Mouse (Mus musculus): ENCODE data around the gene Dctn3. TPM values are rescaled to one million over a fixed set of nuclear protein-coding genes. Genes with fewer than 3 reads are reported as not detected.

The Dctn3 gene
- polyA plus RNA-seq, 1 experiment from 2014 or later: 232 TPM

GRCm38 (mm10) chr4:41756440-41756839, 33.5 kb upstream of the Dctn3 start:
- WGBS: 81% methylated on average over 8 of the region's 8 CpGs
- no peak for DNase-seq (ENCODE audit: low spot score)
- Histone ChIP-seq H3K4me1 (replicated peaks) (peaks cover 46% of the 10 kb centered on the region), H3K36me3 (peaks cover 6% of the 10 kb centered on the region; the same call in 1 of the 2 replicates), H3K27me3 (ENCODE audit: insufficient read depth, poor library complexity, severe bottlenecking) (0 out of 2 replicates have a peak, but pooled peaks cover 8% of the 10 kb centered on the region), H3K9me3 (no peaks in the 10 kb centered on the region), H3K27ac (peak overlapping the region; percentile 87), H3K4me3 (peak overlapping the region; percentile 79)

- under 1% methylated on average over 57 of the region's 57 CpGs for whole genome bisulfite sequencing
Observed at GRCm38 (mm10) chr4:41755338-41756305, 32.7 kb upstream of the Dctn3 start, which contains the start of gene Sigmar1. Gene Sigmar1 (minus strand): TSS chr4:41756157.

GRCm38 (mm10) chr4:41754797-41755337, 31.9 kb upstream of the Dctn3 start, which contains the start of gene Galt:
Gene Galt (plus strand): TSS chr4:41755228.
- H3K9me3 ChIP-seq: no peaks in the 10 kb centered on the region
- no peak for DNase-seq (ENCODE audit: low spot score)
- peaks cover 31% of the 10 kb centered on the region for H3K4me1 ChIP-seq (replicated peaks)
- H3K27me3 ChIP-seq (ENCODE audit: insufficient read depth, poor library complexity, severe bottlenecking): 0 out of 2 replicates have a peak, but pooled peaks cover 8% of the 10 kb centered on the region
- peak within 1 kb of the TSS; percentile 87 for H3K27ac ChIP-seq
- H3K36me3 ChIP-seq: peaks cover 6% of the 10 kb centered on the region; the same call in 1 of the 2 replicates
- peak within 1 kb of the TSS; percentile 79 for H3K4me3 ChIP-seq
- 13% methylated on average over 14 of the region's 14 CpGs for WGBS

More at GRCm38 (mm10) chr4:41755338-41756305, 32.7 kb upstream of the Dctn3 start, which contains the start of gene Sigmar1:
- H3K27ac ChIP-seq: peak within 1 kb of the TSS; percentile 87
- no peaks in the 10 kb centered on the region for H3K9me3 ChIP-seq
- peak within 1 kb of the TSS; percentile 79 for H3K4me3 ChIP-seq
- H3K27me3 ChIP-seq (ENCODE audit: insufficient read depth, poor library complexity, severe bottlenecking): 0 out of 2 replicates have a peak, but pooled peaks cover 8% of the 10 kb centered on the region
- H3K4me1 ChIP-seq (replicated peaks): peaks cover 38% of the 10 kb centered on the region
- DNase-seq (ENCODE audit: low spot score): peak; percentile 86
- peaks cover 6% of the 10 kb centered on the region; the same call in 1 of the 2 replicates for H3K36me3 ChIP-seq

GRCm38 (mm10) chr4:41745021-41745420, 22.1 kb upstream of the Dctn3 start:
- Histone ChIP-seq H3K9me3 (peaks cover 21% of the 10 kb centered on the region), H3K27ac (no peak overlapping the region), H3K27me3 (ENCODE audit: insufficient read depth, poor library complexity, severe bottlenecking) (no peaks in the 10 kb centered on the region; the same call in 1 of the 2 replicates), H3K36me3 (no peaks in the 10 kb centered on the region), H3K4me3 (no peak overlapping the region), H3K4me1 (replicated peaks) (peaks cover 15% of the 10 kb centered on the region)
- DNase-seq (ENCODE audit: low spot score): no peak
- 79% methylated on average over 1 of the region's 1 CpGs for WGBS

- Histone ChIP-seq H3K36me3 (peaks cover 7% of the 10 kb centered on the region), H3K9me3 (peaks cover 21% of the 10 kb centered on the region), H3K27me3 (ENCODE audit: insufficient read depth, poor library complexity, severe bottlenecking) (no peaks in the 10 kb centered on the region; the same call in 1 of the 2 replicates), H3K4me3 (no peak overlapping the region), H3K27ac (no peak overlapping the region), H3K4me1 (replicated peaks) (peaks cover 23% of the 10 kb centered on the region)
- DNase-seq (ENCODE audit: low spot score): no peak
- 79% methylated on average over 2 of the region's 2 CpGs for WGBS
Observed at GRCm38 (mm10) chr4:41744131-41744530, 21.2 kb upstream of the Dctn3 start.

- peaks cover 11% of the 10 kb centered on the region for H3K9me3 ChIP-seq
- peak overlapping the region; percentile 87 for H3K27ac ChIP-seq
- no peaks in the 10 kb centered on the region for H3K27me3 ChIP-seq (ENCODE audit: insufficient read depth, poor library complexity, severe bottlenecking)
- peaks cover 23% of the 10 kb centered on the region for H3K4me1 ChIP-seq (replicated peaks)
- peaks cover 20% of the 10 kb centered on the region for H3K36me3 ChIP-seq
- WGBS: under 1% methylated on average over 27 of the region's 27 CpGs
- peak overlapping the region; percentile 80 for H3K4me3 ChIP-seq
- DNase-seq (ENCODE audit: low spot score): peak; percentile 94
Observed at GRCm38 (mm10) chr4:41741158-41741560, 18.2 kb upstream of the Dctn3 start.

- WGBS: 1% methylated on average over 48 of the region's 48 CpGs
- H3K27me3 ChIP-seq (ENCODE audit: insufficient read depth, poor library complexity, severe bottlenecking): no peaks in the 10 kb centered on the region
- H3K36me3 ChIP-seq: peaks cover 20% of the 10 kb centered on the region
- H3K4me3 ChIP-seq: peak overlapping the region; percentile 80
- peaks cover 9% of the 10 kb centered on the region for H3K9me3 ChIP-seq
- DNase-seq (ENCODE audit: low spot score): no peak
- H3K4me1 ChIP-seq (replicated peaks): peaks cover 23% of the 10 kb centered on the region
- H3K27ac ChIP-seq: peak overlapping the region; percentile 87
Observed at GRCm38 (mm10) chr4:41740380-41741157, 17.6 kb upstream of the Dctn3 start.

GRCm38 (mm10) chr4:41739260-41739659, 16.3 kb upstream of the Dctn3 start:
- Histone ChIP-seq H3K27me3 (ENCODE audit: insufficient read depth, poor library complexity, severe bottlenecking) (peaks cover 7% of the 10 kb centered on the region; the same call in 1 of the 2 replicates), H3K36me3 (peaks cover 20% of the 10 kb centered on the region), H3K9me3 (peaks cover 6% of the 10 kb centered on the region), H3K4me1 (replicated peaks) (peaks cover 23% of the 10 kb centered on the region), H3K4me3 (no peak overlapping the region), H3K27ac (no peak overlapping the region)
- 96% methylated on average over 13 of the region's 13 CpGs for WGBS
- no peak for DNase-seq (ENCODE audit: low spot score)

GRCm38 (mm10) chr4:41738256-41738603, 15.3 kb upstream of the Dctn3 start:
- WGBS: 81% methylated on average over 1 of the region's 1 CpGs
- no peak overlapping the region for H3K27ac ChIP-seq
- peaks cover 23% of the 10 kb centered on the region for H3K4me1 ChIP-seq (replicated peaks)
- peaks cover 15% of the 10 kb centered on the region for H3K27me3 ChIP-seq (ENCODE audit: insufficient read depth, poor library complexity, severe bottlenecking)
- no peak for DNase-seq (ENCODE audit: low spot score)
- peaks cover 6% of the 10 kb centered on the region for H3K9me3 ChIP-seq
- no peak overlapping the region for H3K4me3 ChIP-seq
- H3K36me3 ChIP-seq: peaks cover 20% of the 10 kb centered on the region

- DNase-seq (ENCODE audit: low spot score): peak; percentile 71
- peaks cover 20% of the 10 kb centered on the region for H3K36me3 ChIP-seq
- peaks cover 20% of the 10 kb centered on the region for H3K27me3 ChIP-seq (ENCODE audit: insufficient read depth, poor library complexity, severe bottlenecking)
- H3K27ac ChIP-seq: no peak overlapping the region
- WGBS: 53% methylated on average over 8 of the region's 8 CpGs
- H3K9me3 ChIP-seq: peaks cover 6% of the 10 kb centered on the region
- H3K4me1 ChIP-seq (replicated peaks): peaks cover 23% of the 10 kb centered on the region
- no peak overlapping the region for H3K4me3 ChIP-seq
Observed at GRCm38 (mm10) chr4:41737602-41738255, 14.8 kb upstream of the Dctn3 start.

GRCm38 (mm10) chr4:41731052-41731765, 8.2 kb upstream of the Dctn3 start, which contains the start of gene Arid3c:
Gene Arid3c (minus strand): TSS chr4:41731142.
- peaks cover 85% of the 10 kb centered on the region for H3K27me3 ChIP-seq (ENCODE audit: insufficient read depth, poor library complexity, severe bottlenecking)
- 2% methylated on average over 50 of the region's 50 CpGs for WGBS

More at GRCm38 (mm10) chr4:41731052-41731765, 8.2 kb upstream of the Dctn3 start, which contains the start of gene Arid3c:
- Histone ChIP-seq H3K4me3 (peak within 1 kb of the TSS; percentile 52), H3K36me3 (no peaks in the 10 kb centered on the region), H3K4me1 (replicated peaks) (peaks cover 27% of the 10 kb centered on the region), H3K9me3 (peaks cover 6% of the 10 kb centered on the region), H3K27ac (no peak within 1 kb of the TSS)
- DNase-seq (ENCODE audit: low spot score): peak; percentile 32
